Mouse (Mus musculus) lung, postnatal 0 days (tissue): ENCODE measurements at regions not wholly inside any gene's neighbourhood (a gene's known extent, or its start where the extent isn't known, plus 50 kb on each side); places are given as distances from the start of the nearest gene placed in this dataset.

ENCODE experiments used
- CTCF ChIP-seq: IDR thresholded peaks from 2 replicates; pipeline ENCODE4 v1.5.1; 2016; ENCODE audit warnings: antibody characterized with exemption, mild to moderate bottlenecking
- EP300 ChIP-seq: IDR thresholded peaks from 2 replicates; pipeline ENCODE4 v1.6.1; 2016; ENCODE audit warnings: antibody characterized with exemption, mild to moderate bottlenecking, control low read depth

DNA sequence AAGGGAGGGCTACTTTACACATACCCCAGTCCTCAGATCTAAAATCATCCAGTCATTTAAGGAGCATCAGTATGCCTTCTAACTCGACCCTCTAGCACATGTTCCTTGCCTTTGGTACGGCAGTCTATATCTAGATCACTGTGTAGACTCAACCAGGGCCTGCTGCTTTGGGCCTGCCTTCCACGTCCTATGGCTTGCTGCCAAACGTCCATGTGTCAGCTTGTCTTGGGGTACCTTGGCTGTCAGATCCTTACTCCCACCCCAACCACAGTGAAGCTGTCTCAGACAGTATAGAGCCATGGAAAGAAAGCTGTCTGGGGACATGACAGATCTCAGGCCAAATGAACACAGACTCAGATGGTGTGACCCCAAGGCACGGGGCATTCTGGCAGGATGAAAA, 258.4 kb downstream of the Bcor start:
- TF ChIP-seq EP300 (no peak), CTCF (no peak)
